Mouse (Mus musculus) bone marrow, adult 2 months (tissue): ENCODE measurements around the gene Gal3st2.

ENCODE experiments used
- CTCF ChIP-seq: fragments of 200-500 bp; IDR thresholded peaks from 2 replicates; pipeline ENCODE4 v1.5.1; 2011; ENCODE audit warnings: low read length, control low read depth; ENCODE audit not compliant: control insufficient read depth, insufficient read depth
- POLR2A ChIP-seq: fragments of 200-500 bp; IDR thresholded peaks from 2 replicates; pipeline ENCODE4 v1.6.1; 2011; ENCODE audit warnings: low read depth, mild to moderate bottlenecking, control low read depth, low read length, borderline replicate concordance; ENCODE audit not compliant: control insufficient read depth

DNA sequence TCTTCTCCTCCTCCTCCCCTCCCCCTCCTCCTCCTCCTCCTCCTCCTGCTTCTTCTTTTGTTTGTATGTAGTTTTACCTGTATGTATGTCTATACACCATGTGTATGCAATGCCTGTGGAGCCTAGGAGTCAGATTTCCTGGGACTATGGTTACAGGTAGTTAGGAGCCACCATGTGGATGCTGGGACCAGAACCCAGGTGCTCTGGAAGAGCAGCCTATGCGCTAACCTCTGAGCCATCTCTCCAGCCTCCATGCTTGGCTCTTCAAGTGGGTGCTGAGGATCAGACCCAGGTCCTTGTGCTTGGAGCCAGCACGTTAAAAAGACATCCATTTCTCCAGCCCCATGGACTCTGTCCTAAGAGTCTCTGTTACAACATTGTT lies 24.6 kb upstream of the Gal3st2 start:
- TF ChIP-seq CTCF (no peak), POLR2A (no peak)
